Mouse (Mus musculus) Patski (cell line): ENCODE measurements around the gene Hoxa9. TPM values are rescaled to one million over a fixed set of nuclear protein-coding genes. Genes with fewer than 3 reads are reported as not detected.

Experiments used
- ATAC-seq: fragments of 100-300 bp; one replicate; pipeline ENCODE4 v1.8.0; 2021
- CTCF ChIA-PET: fragments of 350-600 bp; sonication (Branson Sonifier 250); formaldehyde crosslinking; loops from one replicate; lab custom pipeline; 2022; ENCODE audit warnings: inconsistent platforms; lab: Charles Lee
- POLR2A ChIA-PET: fragments of 350-600 bp; sonication (Branson Sonifier 250); formaldehyde crosslinking; loops from one replicate; lab custom pipeline; 2022; ENCODE audit warnings: antibody characterized with exemption, inconsistent platforms; lab: Charles Lee
- DNase-seq: peaks from one replicate; pipeline ENCODE4 v3.0.0-alpha.2; 2011; ENCODE audit warnings: low read depth, low spot score
- H3K27me3 ChIP-seq: fragments of 371-371 bp; one replicate; pipeline ENCODE4 v1.5.1; 2021
- CTCF ChIP-seq: fragments of 100-300 bp; IDR thresholded peaks from one replicate; pipeline ENCODE4 v1.5.1; 2021
- in situ Hi-C: fragments of 300-500 bp; cut with MboI; formaldehyde crosslinking; loops from 3 replicates; pipeline ENCODE4 v1.11.1; 2018; ENCODE audit warnings: low pct_unique_long_range_greater_than_20kb, mixed read lengths
- polyA plus RNA-seq: library from polyadenylated mRNA; unstranded; gene quantifications from one replicate; pipeline ENCODE4 v1.2.3, GENCODE M21; 2021

Gene Hoxa9
- polyA plus RNA-seq, 1 experiment from 2014 or later = 76.7 TPM

DNA sequence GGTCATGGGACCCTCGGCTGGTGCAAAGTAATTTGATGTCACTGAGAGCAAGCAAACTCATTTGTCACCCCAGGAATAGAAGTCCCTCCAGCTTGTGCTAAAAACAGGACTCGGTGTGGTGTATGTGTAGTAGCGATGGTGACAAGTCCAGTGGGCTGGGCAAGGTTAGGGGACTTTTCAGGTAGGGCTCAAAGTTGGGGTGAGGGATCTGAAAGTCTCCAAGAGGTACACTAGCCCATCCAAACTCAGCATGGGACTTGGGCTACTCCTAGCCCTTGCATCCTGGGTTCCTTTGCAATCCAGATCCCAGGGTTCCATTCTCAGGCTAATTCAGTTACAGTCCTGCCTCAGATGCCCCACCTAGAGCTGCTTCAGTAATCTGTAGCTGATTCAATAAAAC, 37.9 kb upstream of the Hoxa9 start:
- TF ChIP-seq CTCF = no peak
- ChIA-PET POLR2A (no interaction called here), CTCF (no interaction called here)
- no peak for DNase-seq
- in situ Hi-C loops = no loop called here
- H3K27me3 ChIP-seq = peaks cover 11% of the 10 kb centered on the region
- no peak for ATAC-seq

DNA sequence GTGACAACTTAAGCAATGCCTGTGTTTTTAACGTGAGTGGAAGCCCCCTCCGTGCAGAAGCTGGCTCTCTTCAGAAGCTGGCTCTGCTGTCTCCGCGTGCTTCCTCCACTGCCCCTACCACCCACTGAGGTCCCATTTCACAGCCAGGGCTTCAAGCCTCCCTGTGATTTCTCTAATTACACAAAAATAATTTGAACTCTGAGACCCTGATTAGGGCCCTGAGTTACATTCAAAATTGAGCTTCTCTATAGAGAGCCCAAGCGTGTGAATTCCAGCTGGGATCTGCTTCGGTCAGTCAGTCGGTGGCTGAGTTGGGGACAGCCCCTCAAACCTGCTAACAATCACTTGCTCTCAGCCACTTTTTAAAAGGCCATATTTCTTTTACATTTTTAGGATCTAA, 37.5 kb upstream of the Hoxa9 start:
- ChIA-PET CTCF (no interaction called here), POLR2A (no interaction called here)
- TF ChIP-seq CTCF = no peak
- in situ Hi-C loops = no loop called here
- ATAC-seq (no peak), DNase-seq (no peak)
- peaks cover 11% of the 10 kb centered on the region for H3K27me3 ChIP-seq

DNA sequence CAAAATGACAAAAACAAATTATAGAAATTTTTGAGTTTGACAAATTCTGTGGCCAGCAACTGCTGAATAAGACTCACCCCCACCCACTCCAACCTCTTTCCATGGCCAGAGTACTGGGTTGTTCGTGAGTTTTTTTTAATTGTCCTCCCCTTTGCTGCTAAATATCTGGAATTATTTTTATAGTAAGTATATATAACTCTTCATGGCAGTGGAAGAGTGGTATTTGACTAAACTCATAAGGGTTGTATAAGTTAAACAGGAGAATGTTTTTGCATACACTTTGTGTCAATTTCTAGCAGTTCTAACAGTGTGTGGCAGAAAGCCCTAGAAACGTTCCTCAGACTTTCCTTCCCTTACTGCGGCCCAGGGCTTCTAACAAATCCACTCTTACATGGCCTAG, 36.8 kb upstream of the Hoxa9 start:
- no peak for DNase-seq
- ChIA-PET POLR2A (no interaction called here), CTCF (no interaction called here)
- peaks cover 11% of the 10 kb centered on the region for H3K27me3 ChIP-seq
- no peak for TF ChIP-seq CTCF
- ATAC-seq = no peak
- in situ Hi-C loops = no loop called here

DNA sequence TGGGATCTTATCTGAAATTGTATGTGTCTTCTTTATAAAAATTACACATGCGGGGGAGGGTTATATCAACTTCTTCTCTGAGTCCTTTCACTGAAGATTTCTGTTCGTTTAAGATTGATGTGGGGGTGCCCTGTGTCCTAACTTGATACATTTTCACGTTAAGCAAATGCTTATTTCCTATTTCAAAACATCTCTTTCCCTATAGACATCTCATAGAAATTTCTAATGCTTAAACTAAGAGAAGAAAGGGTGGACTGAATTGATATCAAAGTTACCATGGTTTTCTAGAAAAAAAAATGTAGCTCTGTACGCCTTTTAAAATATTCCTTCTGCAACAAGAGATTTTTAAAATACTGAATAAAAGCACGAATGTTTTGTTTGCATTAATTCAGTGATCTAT, 36.3 kb upstream of the Hoxa9 start:
- H3K27me3 ChIP-seq = peaks cover 11% of the 10 kb centered on the region
- no peak for TF ChIP-seq CTCF
- ChIA-PET CTCF (interaction anchor here (0.7 kb wide), 1 partner anchor 10 kb away, joined by 4 read pairs; no protein-coding TSS in a partner anchor), POLR2A (no interaction called here)
- no peak for ATAC-seq
- in situ Hi-C loops = no loop called here
- DNase-seq = no peak

DNA sequence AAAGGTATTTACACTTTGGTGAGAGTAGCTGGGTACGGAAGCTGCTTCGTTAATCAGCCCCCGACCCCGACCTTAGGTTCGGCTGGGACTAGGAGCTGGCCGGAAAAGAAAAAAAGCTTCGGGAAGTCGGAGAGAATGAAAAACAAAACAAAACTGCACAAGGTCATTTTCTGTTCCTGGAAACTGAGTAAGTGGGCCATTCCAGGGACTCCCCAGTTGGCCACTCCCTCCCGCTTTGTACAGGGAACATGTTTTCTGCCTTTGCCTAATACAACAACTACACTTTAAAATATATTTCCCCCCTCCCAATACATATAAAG, 35.7 kb upstream of the Hoxa9 start:
- CTCF ChIA-PET = interaction anchor here (0.7 kb wide), 1 partner anchor 9 kb away, joined by 4 read pairs; no protein-coding TSS in a partner anchor
- TF ChIP-seq CTCF = no peak
- ATAC-seq (no peak), DNase-seq (no peak)
- in situ Hi-C loops = no loop called here
- peaks cover 11% of the 10 kb centered on the region for H3K27me3 ChIP-seq
- POLR2A ChIA-PET = no interaction called here

DNA sequence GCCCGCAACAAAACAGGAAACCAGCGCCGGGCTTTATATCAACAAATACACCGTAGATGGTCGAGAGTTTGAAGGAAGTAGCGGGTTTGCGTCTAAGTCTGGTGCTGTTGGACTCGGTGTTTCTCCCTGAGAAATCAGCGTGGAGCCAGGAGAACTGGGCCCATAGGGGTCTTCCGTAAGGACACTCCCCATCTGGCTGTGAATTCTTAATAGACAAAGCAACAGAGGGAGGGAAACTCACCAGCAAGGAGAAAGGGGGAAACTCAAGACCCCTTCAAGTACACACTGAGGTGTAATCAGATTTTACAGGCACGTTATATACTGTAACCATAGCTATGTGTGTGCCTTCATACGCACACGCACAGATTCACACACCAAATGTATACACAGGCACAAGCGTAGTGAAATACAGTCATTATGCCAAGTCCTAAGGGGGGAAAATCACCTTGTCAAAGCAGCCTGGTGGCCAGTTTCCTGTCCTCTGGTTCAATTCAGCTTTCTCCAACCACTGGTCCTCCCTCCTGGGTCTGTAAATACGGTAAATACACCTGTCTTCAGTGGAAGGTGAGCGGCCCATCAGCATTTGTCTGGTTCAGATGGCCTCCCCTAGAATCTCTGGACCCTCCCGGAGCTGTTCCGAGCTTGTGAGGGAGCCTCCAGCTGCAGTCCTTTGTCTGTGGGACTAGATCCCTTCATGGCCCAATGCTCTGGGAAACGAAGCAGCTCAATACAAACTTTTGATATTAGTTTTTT, 35.2 kb upstream of the Hoxa9 start:
- TF ChIP-seq CTCF = no peak
- peaks cover 11% of the 10 kb centered on the region for H3K27me3 ChIP-seq
- ChIA-PET CTCF (no interaction called here), POLR2A (no interaction called here)
- DNase-seq (no peak), ATAC-seq (no peak)
- in situ Hi-C loops = no loop called here

DNA sequence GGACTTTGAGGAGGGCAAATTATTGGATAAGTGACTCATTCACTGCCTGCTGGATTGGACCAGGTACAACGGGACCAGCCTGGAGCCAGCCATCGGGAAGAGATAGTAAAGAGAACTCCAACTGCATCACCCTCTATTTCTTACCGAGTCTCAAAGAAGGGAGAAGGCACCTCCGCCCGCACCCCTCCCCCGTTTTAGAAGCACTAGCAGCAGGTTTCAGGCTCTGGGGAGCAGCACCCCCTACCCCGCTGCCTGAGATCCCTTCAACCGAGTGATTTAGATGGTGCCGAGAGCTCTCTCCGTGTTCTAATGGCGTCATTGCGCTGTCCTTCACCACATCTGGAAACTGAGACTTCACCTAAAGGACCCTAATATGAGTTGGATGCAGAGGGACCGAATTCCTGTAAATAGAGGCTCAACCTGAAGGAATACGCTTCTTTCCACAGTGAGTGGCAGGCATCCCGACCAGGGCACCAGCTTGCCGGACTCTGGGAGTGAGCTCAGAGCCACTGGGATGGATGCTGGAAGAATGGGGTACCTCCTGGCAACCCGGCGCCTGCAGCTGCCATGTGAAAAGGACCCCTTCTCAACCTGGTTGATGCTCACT, 34.5 kb upstream of the Hoxa9 start:
- POLR2A ChIA-PET = no interaction called here
- no peak for ATAC-seq
- CTCF ChIA-PET = no interaction called here
- TF ChIP-seq CTCF = no peak
- no peak for DNase-seq
- in situ Hi-C loops = no loop called here
- H3K27me3 ChIP-seq = peaks cover 11% of the 10 kb centered on the region

DNA sequence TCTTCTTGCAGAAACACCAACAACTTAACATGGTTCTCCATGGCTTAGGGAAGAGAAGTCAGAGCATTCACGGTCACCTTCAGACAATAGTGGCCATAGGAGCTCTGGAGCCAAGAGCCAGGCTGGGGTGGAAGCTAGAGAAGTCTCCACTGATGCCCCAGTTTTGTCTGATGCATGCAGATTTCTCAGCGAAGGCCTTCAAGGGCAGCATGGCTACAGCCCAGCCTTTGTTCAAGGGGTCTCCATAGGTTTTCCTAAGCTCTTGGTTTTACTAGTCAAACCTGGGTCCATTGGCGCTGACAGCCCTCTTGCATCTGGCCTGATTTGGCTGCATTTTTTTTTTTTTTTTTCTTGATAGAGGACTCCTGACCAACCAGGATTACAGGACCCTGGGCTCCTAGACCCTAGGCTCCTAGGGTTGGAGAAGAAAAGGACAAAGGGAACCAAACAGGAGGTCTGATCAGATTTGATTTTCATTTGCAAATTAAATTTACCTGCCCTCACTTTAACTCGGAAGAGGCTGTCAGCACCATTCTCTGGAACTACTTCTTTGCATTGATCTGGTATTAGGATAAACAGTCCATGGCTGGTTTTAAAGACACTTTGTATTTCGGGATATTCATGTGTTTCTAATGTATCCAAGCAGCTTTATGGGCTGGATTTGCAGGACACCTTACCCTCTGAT, 33.4 kb upstream of the Hoxa9 start:
- ChIA-PET POLR2A (no interaction called here), CTCF (interaction anchor here (1.0 to 1.4 kb wide), 2 partner anchors 18 to 336 kb away, joined by 3 to 4 read pairs; no protein-coding TSS in a partner anchor)
- H3K27me3 ChIP-seq = peaks cover 11% of the 10 kb centered on the region
- ATAC-seq = no peak
- in situ Hi-C loops = no loop called here
- no peak for DNase-seq
- no peak for TF ChIP-seq CTCF

DNA sequence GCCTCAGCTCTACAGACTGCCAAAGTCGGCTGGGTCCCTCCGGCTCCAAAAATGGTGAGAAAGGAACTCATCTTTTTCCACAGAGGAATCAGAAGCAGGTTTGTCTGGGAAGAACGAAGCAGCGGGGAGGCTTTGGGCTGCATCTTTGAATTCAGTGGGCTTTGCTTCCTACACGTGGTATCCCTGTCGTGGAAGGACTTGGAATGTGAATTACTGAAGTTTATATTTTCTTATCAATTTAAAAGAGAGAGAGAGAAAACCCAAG, 32.4 kb upstream of the Hoxa9 start:
- H3K27me3 ChIP-seq = peaks cover 11% of the 10 kb centered on the region
- in situ Hi-C loops = no loop called here
- ChIA-PET CTCF (interaction anchor here (1.0 to 1.4 kb wide), 2 partner anchors 19 to 337 kb away, joined by 3 to 4 read pairs; no protein-coding TSS in a partner anchor), POLR2A (no interaction called here)
- DNase-seq (no peak), ATAC-seq (no peak)
- TF ChIP-seq CTCF = no peak

DNA sequence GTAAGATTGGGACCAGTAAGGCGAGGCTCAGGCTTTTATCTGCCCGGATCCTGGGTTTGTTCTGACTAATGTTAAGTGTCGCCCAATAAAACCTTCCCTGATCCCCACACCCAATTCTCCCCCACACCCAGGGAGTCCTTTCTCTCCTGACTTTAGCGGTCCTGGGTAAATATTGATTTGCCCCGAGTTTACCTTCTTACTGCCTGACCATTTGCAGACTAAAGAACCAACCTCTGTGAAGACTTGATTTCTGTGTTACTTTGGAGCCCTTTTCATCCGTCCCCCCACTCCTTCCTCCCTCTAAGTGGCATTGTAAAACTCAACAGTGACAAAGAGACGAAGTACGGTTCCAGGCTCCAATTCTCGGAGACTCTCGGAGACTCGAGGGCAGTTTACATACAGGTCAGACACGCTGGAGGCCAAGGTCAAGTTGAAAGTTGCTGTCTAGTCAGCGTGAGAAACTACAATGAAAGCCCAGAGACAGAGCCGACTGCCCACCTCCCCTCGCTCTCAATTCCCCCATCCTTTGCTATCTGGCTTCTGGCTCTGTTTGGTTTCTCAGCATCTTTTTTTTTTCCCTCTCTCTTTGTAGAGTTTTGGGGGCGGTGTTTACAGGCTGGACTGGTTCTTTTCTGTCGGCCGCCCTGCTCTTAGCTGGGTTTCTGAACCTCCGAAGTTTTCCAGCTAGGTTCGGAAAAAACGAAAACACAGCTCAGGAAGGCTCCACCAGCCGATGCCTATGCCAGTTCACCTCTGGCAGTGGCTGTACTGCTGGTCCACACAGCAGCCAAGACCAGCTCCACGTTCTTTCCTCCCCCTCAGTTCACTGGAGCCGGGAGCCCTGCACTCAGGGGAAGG, 31.8 kb upstream of the Hoxa9 start:
- ATAC-seq = no peak
- no peak for DNase-seq
- in situ Hi-C loops = no loop called here
- no peak for TF ChIP-seq CTCF
- peaks cover 6% of the 10 kb centered on the region for H3K27me3 ChIP-seq
- POLR2A ChIA-PET = no interaction called here
- CTCF ChIA-PET = interaction anchor here (1.0 to 1.6 kb wide), 3 partner anchors 11 to 338 kb away, joined by 3 to 4 read pairs (median 4); no protein-coding TSS in a partner anchor
